Mouse (Mus musculus) ES-Bruce4 (cell line): ENCODE measurements around the gene Rarres2. TPM values are rescaled to one million over a fixed set of nuclear protein-coding genes. Genes with fewer than 3 reads are reported as not detected.

Experiments
- H3K27ac ChIP-seq: 2 replicates; pipeline ENCODE4 v1.5.1; 2012; ENCODE audit warnings: low read length, inconsistent platforms; ENCODE audit not compliant: insufficient read depth
- H3K27me3 ChIP-seq: 2 replicates; pipeline ENCODE4 v1.6.1; 2012; ENCODE audit warnings: mild to moderate bottlenecking, low read length, inconsistent platforms; ENCODE audit not compliant: control insufficient read depth, poor library complexity, insufficient read depth, severe bottlenecking
- H3K36me3 ChIP-seq: 2 replicates; pipeline ENCODE4 v1.6.1; 2012; ENCODE audit warnings: inconsistent platforms, mild to moderate bottlenecking, low read length, moderate library complexity; ENCODE audit not compliant: control insufficient read depth, poor library complexity, insufficient read depth, severe bottlenecking
- H3K4me1 ChIP-seq: one replicate; pipeline ENCODE4 v1.8.1; 2011; ENCODE audit warnings: low read length; ENCODE audit not compliant: control insufficient read depth, insufficient read depth
- H3K4me3 ChIP-seq: 2 replicates; pipeline ENCODE4 v1.5.1; 2011; ENCODE audit warnings: low read depth, mild to moderate bottlenecking, low read length
- H3K9ac ChIP-seq: 2 replicates; pipeline ENCODE4 v1.6.1; 2012; ENCODE audit warnings: low read depth, mild to moderate bottlenecking, inconsistent platforms; ENCODE audit not compliant: poor library complexity, severe bottlenecking
- H3K9me3 ChIP-seq: replicated peaks from 2 replicates; pipeline ENCODE4 v1.6.1; 2012; ENCODE audit warnings: mild to moderate bottlenecking, low read length, inconsistent platforms; ENCODE audit not compliant: control insufficient read depth, poor library complexity, insufficient read depth, severe bottlenecking
- CTCF ChIP-seq: IDR thresholded peaks from one replicate; pipeline ENCODE4 v1.8.1; 2011; ENCODE audit warnings: low read depth, low read length
- EP300 ChIP-seq: IDR thresholded peaks from 2 replicates; pipeline ENCODE4 v1.6.1; 2011; ENCODE audit warnings: low read depth, low read length; ENCODE audit not compliant: insufficient read depth
- POLR2A ChIP-seq: IDR thresholded peaks from one replicate; pipeline ENCODE4 v1.8.1; 2011; ENCODE audit warnings: low read length; ENCODE audit not compliant: insufficient read depth
- polyA plus RNA-seq: library from polyadenylated mRNA; stranded (reverse); fragments of >200 nt; gene quantifications from 2 replicates; pipeline ENCODE4 v1.2.4, GENCODE M21; 2011; ENCODE audit warnings: low read depth; ENCODE audit not compliant: missing spikeins, insufficient read depth, insufficient read length

Gene Rarres2
- polyA plus RNA-seq, 1 experiment = 0.90 TPM

DNA sequence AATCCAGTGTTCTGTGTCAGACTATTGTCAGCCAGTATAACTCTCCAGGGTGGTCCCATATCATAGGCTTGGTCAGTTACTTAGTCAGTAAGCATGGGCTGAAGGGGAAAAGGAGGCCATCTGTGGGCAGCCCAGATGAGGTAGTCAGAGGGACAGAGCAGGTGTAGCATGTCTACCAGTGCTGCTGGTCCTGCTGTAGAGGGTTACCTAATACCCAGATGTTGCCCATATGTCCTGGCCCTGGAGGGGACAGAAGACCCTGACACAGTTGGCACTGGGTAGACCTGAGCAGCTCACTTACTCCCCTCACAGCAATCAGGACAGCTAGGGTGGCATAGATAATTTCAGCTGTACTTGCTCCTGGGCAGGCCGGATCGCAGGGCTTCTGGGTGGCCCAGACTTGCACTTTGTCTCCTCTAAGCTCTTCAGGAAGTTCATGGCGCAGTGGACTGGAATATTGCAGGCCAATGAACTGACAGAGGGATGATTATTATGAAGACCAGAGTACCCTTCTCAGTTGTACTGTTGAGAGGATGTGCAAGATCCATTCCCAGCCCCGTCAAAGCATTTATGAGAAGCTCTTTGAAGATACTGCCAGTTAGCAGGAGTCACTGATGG, 6.8 kb downstream of the Rarres2 start:
- no peaks in the 10 kb centered on the region for H3K27me3 ChIP-seq
- no peak overlapping the region for H3K9ac ChIP-seq
- H3K27ac ChIP-seq = no peak overlapping the region
- no peaks in the 10 kb centered on the region for H3K9me3 ChIP-seq
- no peak overlapping the region for H3K4me3 ChIP-seq
- H3K36me3 ChIP-seq = no peaks in the 10 kb centered on the region
- TF ChIP-seq EP300 (no peak), CTCF (no peak), POLR2A (no peak)
- H3K4me1 ChIP-seq = no peaks in the 10 kb centered on the region

DNA sequence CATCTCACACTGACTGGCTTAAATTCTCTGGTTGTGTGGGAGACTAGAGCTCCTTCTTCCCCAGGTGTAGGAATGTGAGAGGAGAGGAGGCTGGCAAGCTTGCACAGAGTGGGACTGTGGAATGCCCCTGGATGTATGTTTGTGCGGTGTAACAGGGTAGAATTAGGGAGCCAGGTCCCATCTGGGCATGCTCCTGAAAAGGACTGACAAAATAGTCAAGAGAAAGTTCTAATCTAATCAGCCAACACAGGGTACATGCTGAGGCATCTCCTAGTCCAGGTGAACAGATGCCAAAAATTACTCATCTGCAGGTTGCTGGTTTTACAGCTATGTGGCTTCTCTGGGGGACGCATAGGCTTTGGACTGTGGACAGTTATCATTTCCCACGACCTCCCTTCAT, 16.6 kb downstream of the Rarres2 start:
- Histone ChIP-seq H3K4me1 (no peaks in the 10 kb centered on the region), H3K9me3 (no peaks in the 10 kb centered on the region), H3K27ac (no peak overlapping the region), H3K4me3 (no peak overlapping the region), H3K9ac (no peak overlapping the region), H3K27me3 (no peaks in the 10 kb centered on the region), H3K36me3 (no peaks in the 10 kb centered on the region)
- no peak for TF ChIP-seq EP300
- no peak for TF ChIP-seq POLR2A
- TF ChIP-seq CTCF = no peak

DNA sequence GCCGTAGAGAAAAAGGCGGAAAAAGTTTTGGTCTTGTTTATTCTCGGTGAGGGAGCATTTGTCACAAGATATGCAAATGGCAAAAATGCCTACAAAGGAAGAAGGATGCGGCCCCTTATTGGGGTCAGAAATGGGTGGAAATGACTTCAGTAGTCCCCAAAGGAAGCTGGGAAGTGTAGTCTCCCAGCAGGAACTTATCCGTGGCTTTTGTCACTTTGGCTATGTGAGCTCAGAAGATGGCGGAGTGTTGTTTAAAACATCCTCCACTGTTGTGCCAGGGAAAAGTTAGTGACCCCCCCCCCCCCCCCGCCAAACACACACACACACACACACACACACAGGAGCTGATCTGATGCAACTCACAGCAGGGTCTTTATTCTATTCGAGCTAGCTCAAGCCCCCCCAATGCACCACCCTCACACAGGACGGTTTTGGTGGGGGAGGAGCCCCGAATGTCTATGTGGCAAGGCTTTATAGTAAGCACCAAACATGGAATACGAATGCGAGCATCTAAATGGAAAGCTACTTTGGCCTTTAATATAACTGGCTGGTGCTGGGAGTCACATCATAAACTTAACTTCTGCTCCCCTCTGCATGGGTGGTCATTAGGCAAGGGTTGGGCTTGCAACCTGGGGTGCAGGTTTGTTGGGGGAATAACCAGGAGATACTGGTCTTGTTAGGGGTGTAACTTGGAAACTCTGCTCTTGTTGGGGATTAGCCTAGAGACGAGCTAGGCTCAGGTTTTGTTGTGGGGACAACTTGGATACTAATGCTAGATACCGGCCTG, 17.3 kb downstream of the Rarres2 start:
- no peaks in the 10 kb centered on the region for H3K36me3 ChIP-seq
- no peaks in the 10 kb centered on the region for H3K4me1 ChIP-seq
- no peak for TF ChIP-seq POLR2A
- no peak for TF ChIP-seq CTCF
- no peak for TF ChIP-seq EP300
- peak overlapping the region; percentile 90 for H3K4me3 ChIP-seq
- no peaks in the 10 kb centered on the region for H3K27me3 ChIP-seq
- peak overlapping the region; percentile 56 for H3K9ac ChIP-seq
- H3K27ac ChIP-seq = peak overlapping the region; percentile 69
- no peaks in the 10 kb centered on the region for H3K9me3 ChIP-seq

DNA sequence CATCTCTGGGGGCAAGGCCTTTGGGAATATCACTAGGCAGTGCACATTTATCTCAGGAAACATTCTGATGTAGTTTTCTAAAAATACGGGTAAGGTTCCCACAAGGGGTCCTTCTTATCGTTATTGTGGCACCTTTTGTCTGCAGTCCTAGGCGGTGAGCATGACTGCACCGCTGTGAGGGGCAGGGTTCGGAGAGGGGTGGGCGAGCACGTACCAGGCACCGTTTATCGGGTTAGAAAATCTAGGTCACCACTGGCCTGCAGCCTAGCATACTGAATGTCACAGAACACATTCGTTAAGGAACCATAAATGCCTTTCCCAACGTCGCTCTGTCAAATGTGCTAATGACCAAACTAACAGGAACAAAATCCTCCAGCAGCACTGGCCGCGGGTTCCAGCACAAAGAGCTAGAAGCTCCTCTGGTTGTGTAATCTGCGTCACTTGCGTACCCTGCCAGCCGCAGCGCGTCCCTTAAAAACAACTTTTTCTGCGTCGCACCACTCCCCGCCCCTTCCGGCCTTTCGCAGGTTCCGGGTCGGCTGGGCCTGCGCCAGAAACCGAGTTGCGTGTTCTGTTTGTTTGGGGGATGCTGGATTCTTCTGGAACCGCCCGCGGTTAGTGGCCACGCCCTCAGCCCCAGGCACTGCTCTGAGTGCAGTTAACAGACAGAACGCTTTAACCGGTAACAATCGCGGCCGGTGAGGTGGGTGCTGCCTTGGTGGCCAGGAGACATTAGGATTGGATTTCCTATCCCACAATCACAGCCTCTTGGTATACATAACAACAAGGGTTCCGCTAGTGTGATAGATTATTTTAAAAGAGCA, 18.1 kb downstream of the Rarres2 start, which contains the start of gene Lrrc61:
Lrrc61 (plus strand) TSS at position 517 of the 824 bp plus-strand sequence.
- Histone ChIP-seq H3K9me3 (no peaks in the 10 kb centered on the region), H3K36me3 (no peaks in the 10 kb centered on the region), H3K27ac (peak within 1 kb of the TSS; percentile 69), H3K9ac (peak within 1 kb of the TSS; percentile 56), H3K4me3 (peak within 1 kb of the TSS; percentile 90), H3K27me3 (no peaks in the 10 kb centered on the region), H3K4me1 (no peaks in the 10 kb centered on the region)
- TF ChIP-seq CTCF (no peak), EP300 (peak; percentile 63; the same call in 1 of the 2 replicates), POLR2A (no peak)

DNA sequence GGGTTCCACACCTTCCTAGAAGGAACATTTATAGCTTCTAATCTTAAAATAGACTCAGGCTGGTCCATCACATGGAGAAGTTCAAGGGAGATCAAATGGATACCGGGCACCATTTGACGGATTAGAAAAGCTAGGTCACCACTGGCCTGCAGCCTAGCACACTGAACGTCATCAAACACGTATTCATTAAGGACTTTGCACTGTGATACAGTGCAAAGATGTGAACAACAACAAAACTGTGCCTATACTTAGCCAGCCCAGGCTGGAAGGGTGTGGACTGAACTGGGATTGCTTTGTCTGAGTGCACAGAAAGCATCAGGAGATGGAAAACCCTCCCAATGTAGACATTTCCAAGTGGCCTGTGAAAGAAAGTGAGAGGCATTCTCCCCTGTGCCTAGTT, 18.8 kb downstream of the Rarres2 start:
- no peak overlapping the region for H3K27ac ChIP-seq

More for the DNA sequence above, 18.8 kb downstream of the Rarres2 start:
- Histone ChIP-seq H3K9me3 (no peaks in the 10 kb centered on the region), H3K36me3 (no peaks in the 10 kb centered on the region), H3K9ac (no peak overlapping the region), H3K4me1 (no peaks in the 10 kb centered on the region), H3K4me3 (no peak overlapping the region), H3K27me3 (no peaks in the 10 kb centered on the region)
- TF ChIP-seq CTCF (no peak), POLR2A (no peak), EP300 (no peak)
